Mouse (Mus musculus) MEL (cell line): Measurements from ENCODE around the gene Ano6. TPM values are rescaled to one million over a fixed set of nuclear protein-coding genes. Genes with fewer than 3 reads are reported as not detected.

ENCODE experiments used
- DNase-seq: peaks from one replicate; pipeline ENCODE4 v3.0.0; 2011; ENCODE audit warnings: low read depth, low spot score
- H3K27ac ChIP-seq: 2 replicates; pipeline ENCODE4 v1.5.1; 2012; ENCODE audit warnings: low read depth, mild to moderate bottlenecking, control low read depth, low read length, moderate library complexity; ENCODE audit not compliant: control insufficient read depth
- H3K27me3 ChIP-seq, 2 experiments: fragments of 150-350 bp in 1 of 2; sonication (generic) in 1 of 2; 2 replicates each; pipeline ENCODE4 v1.6.1; 2012; ENCODE audit warnings: low read length in 2 of 2, mild to moderate bottlenecking in 2 of 2, improper control_type of control experiment in 1 of 2, moderate library complexity in 1 of 2; ENCODE audit not compliant: insufficient read depth in 2 of 2, control insufficient read depth in 1 of 2
- H3K36me3 ChIP-seq, 2 experiments: 2 replicates each; pipeline ENCODE4 v1.6.1; 2012 to 2014; ENCODE audit warnings: low read length in 2 of 2, improper control_type of control experiment in 1 of 2, inconsistent platforms in 1 of 2, mild to moderate bottlenecking in 1 of 2; ENCODE audit not compliant: insufficient read depth in 2 of 2, control insufficient read depth in 1 of 2
- H3K4me1 ChIP-seq, 2 experiments: fragments of 150-350 bp in 1 of 2; sonication (generic) in 1 of 2; 2 replicates each; pipeline ENCODE4 v1.6.1; 2012; ENCODE audit warnings: low read length in 2 of 2, improper control_type of control experiment in 1 of 2, mild to moderate bottlenecking in 1 of 2; ENCODE audit not compliant: insufficient read depth in 2 of 2, control insufficient read depth in 1 of 2
- H3K4me3 ChIP-seq, 2 experiments: fragments of 150-350 bp in 1 of 2; sonication (generic) in 1 of 2; 2 replicates each; pipeline ENCODE4 v1.5.1; 2012; ENCODE audit warnings: low read depth in 2 of 2, low read length in 2 of 2, mild to moderate bottlenecking in 2 of 2, moderate library complexity in 2 of 2, control low read depth in 1 of 2, improper control_type of control experiment in 1 of 2; ENCODE audit not compliant: control insufficient read depth in 1 of 2, insufficient read depth in 1 of 2
- H3K79me2 ChIP-seq: 2 replicates; pipeline ENCODE4 v1.6.1; 2012; ENCODE audit warnings: mild to moderate bottlenecking, low read length, moderate library complexity; ENCODE audit not compliant: control insufficient read depth, poor library complexity, insufficient read depth
- H3K9ac ChIP-seq: 2 replicates; pipeline ENCODE4 v1.6.1; 2012; ENCODE audit warnings: low read depth, mild to moderate bottlenecking, control low read depth, low read length, moderate library complexity; ENCODE audit not compliant: control insufficient read depth, poor library complexity, severe bottlenecking
- H3K9me3 ChIP-seq: fragments of 150-350 bp; sonication (generic); replicated peaks from 2 replicates; pipeline ENCODE4 v1.6.1; 2012; ENCODE audit warnings: mild to moderate bottlenecking, low read length, improper control_type of control experiment, moderate library complexity; ENCODE audit not compliant: insufficient read depth
- BHLHE40 ChIP-seq: IDR thresholded peaks from 2 replicates; pipeline ENCODE4 v1.6.1; 2012; ENCODE audit warnings: low read depth, mild to moderate bottlenecking, inconsistent platforms, low read length, improper control_type of control experiment, borderline replicate concordance
- CHD2 ChIP-seq: IDR thresholded peaks from 2 replicates; pipeline ENCODE4 v1.6.1; 2011; ENCODE audit warnings: low read length, improper control_type of control experiment
- ELF1 ChIP-seq: IDR thresholded peaks from 2 replicates; pipeline ENCODE4 v1.6.1; 2014; ENCODE audit warnings: low read depth, mild to moderate bottlenecking, inconsistent platforms, low read length, improper control_type of control experiment, moderate library complexity
- EP300 ChIP-seq, 2 experiments: IDR thresholded peaks; 2 replicates each; pipeline ENCODE4 v1.6.1; 2011; ENCODE audit warnings: improper control_type of control experiment in 2 of 2, low read length in 2 of 2, low read depth in 1 of 2, mild to moderate bottlenecking in 1 of 2
- GABPA ChIP-seq: IDR thresholded peaks from 2 replicates; pipeline ENCODE4 v1.6.1; 2012; ENCODE audit warnings: low read depth, mild to moderate bottlenecking, inconsistent platforms, low read length, improper control_type of control experiment, moderate library complexity
- GATA1 ChIP-seq: IDR thresholded peaks from 2 replicates; pipeline ENCODE4 v1.6.1; 2011; ENCODE audit warnings: low read depth, low read length, improper control_type of control experiment
- HCFC1 ChIP-seq: IDR thresholded peaks from 2 replicates; pipeline ENCODE4 v1.6.1; 2012; ENCODE audit warnings: low read depth, mild to moderate bottlenecking, inconsistent platforms, low read length, improper control_type of control experiment, moderate library complexity
- JUND ChIP-seq: IDR thresholded peaks from 2 replicates; pipeline ENCODE4 v1.6.1; 2011; ENCODE audit warnings: low read depth, mild to moderate bottlenecking, improper control_type of control experiment, low read length
- MAFK ChIP-seq: IDR thresholded peaks from 2 replicates; pipeline ENCODE4 v1.6.1; 2011; ENCODE audit warnings: low read depth, mild to moderate bottlenecking, low read length, improper control_type of control experiment, borderline replicate concordance
- MAX ChIP-seq: IDR thresholded peaks from 2 replicates; pipeline ENCODE4 v1.6.1; 2011; ENCODE audit warnings: low read length, improper control_type of control experiment
- MAZ ChIP-seq: IDR thresholded peaks from 2 replicates; pipeline ENCODE4 v1.6.1; 2012; ENCODE audit warnings: low read depth, mild to moderate bottlenecking, inconsistent platforms, low read length, improper control_type of control experiment
- MEF2A ChIP-seq: IDR thresholded peaks from 2 replicates; pipeline ENCODE4 v1.6.1; 2014; ENCODE audit warnings: low read depth, mild to moderate bottlenecking, inconsistent platforms, low read length, improper control_type of control experiment; ENCODE audit not compliant: poor library complexity, insufficient replicate concordance, severe bottlenecking; ENCODE audit errors: extremely low read depth
- MXI1 ChIP-seq: IDR thresholded peaks from 2 replicates; pipeline ENCODE4 v1.6.1; 2011; ENCODE audit warnings: mild to moderate bottlenecking, low read depth, low read length, improper control_type of control experiment
- MYC ChIP-seq: IDR thresholded peaks from 2 replicates; pipeline ENCODE4 v1.6.1; 2011; ENCODE audit warnings: low read depth, mild to moderate bottlenecking, low read length, improper control_type of control experiment, moderate library complexity
- NELFE ChIP-seq: IDR thresholded peaks from 2 replicates; pipeline ENCODE4 v1.6.1; 2011; ENCODE audit warnings: low read depth, low read length, improper control_type of control experiment
- NRF1 ChIP-seq: IDR thresholded peaks from 2 replicates; pipeline ENCODE4 v1.6.1; 2014; ENCODE audit warnings: low read depth, mild to moderate bottlenecking, inconsistent platforms, low read length, improper control_type of control experiment, moderate library complexity; ENCODE audit not compliant: poor library complexity, insufficient read depth, severe bottlenecking
- POLR2A ChIP-seq, 2 experiments: IDR thresholded peaks; 2 replicates each; pipeline ENCODE4 v1.6.1; 2011 to 2012; ENCODE audit warnings: low read length in 2 of 2, mild to moderate bottlenecking in 2 of 2, control low read depth in 1 of 2, improper control_type of control experiment in 1 of 2, low read depth in 1 of 2, moderate library complexity in 1 of 2; ENCODE audit not compliant: control insufficient read depth in 1 of 2, insufficient read depth in 1 of 2, poor library complexity in 1 of 2
- POLR2AphosphoS5 ChIP-seq: IDR thresholded peaks from 2 replicates; pipeline ENCODE4 v1.6.1; 2012; ENCODE audit warnings: low read depth, borderline replicate concordance, mild to moderate bottlenecking, inconsistent platforms, low read length, moderate library complexity, mixed read lengths
- RAD21 ChIP-seq: IDR thresholded peaks from 2 replicates; pipeline ENCODE4 v1.6.1; 2011; ENCODE audit warnings: mild to moderate bottlenecking, low read depth, low read length, improper control_type of control experiment
- SIN3A ChIP-seq: IDR thresholded peaks from 2 replicates; pipeline ENCODE4 v1.6.1; 2012; ENCODE audit warnings: low read length, improper control_type of control experiment, inconsistent platforms
- SMC3 ChIP-seq: IDR thresholded peaks from 2 replicates; pipeline ENCODE4 v1.6.1; 2011; ENCODE audit warnings: low read depth, low read length, improper control_type of control experiment
- USF1 ChIP-seq: IDR thresholded peaks from 2 replicates; pipeline ENCODE4 v1.6.1; 2014; ENCODE audit warnings: low read depth, mild to moderate bottlenecking, inconsistent platforms, low read length, improper control_type of control experiment, moderate library complexity
- USF2 ChIP-seq, 2 experiments: IDR thresholded peaks; 2 replicates each; pipeline ENCODE4 v1.6.1; 2011 to 2012; ENCODE audit warnings: improper control_type of control experiment in 2 of 2, low read length in 2 of 2, borderline replicate concordance in 1 of 2, inconsistent platforms in 1 of 2, low read depth in 1 of 2, mild to moderate bottlenecking in 1 of 2; ENCODE audit not compliant: insufficient read depth in 1 of 2
- ZKSCAN1 ChIP-seq: IDR thresholded peaks from 2 replicates; pipeline ENCODE4 v1.6.1; 2012; ENCODE audit warnings: low read depth, mild to moderate bottlenecking, inconsistent platforms, low read length, improper control_type of control experiment, moderate library complexity
- ZMIZ1 ChIP-seq: IDR thresholded peaks from 2 replicates; pipeline ENCODE4 v1.6.1; 2012; ENCODE audit warnings: low read depth, mild to moderate bottlenecking, inconsistent platforms, low read length, improper control_type of control experiment, moderate library complexity
- ZNF384 ChIP-seq: IDR thresholded peaks from 2 replicates; pipeline ENCODE4 v1.6.1; 2012; ENCODE audit warnings: low read depth, mild to moderate bottlenecking, inconsistent platforms, low read length, improper control_type of control experiment
- polyA plus RNA-seq, 2 experiments: library from polyadenylated mRNA; stranded (reverse) in 1 of 2; unstranded in 1 of 2; fragments of >175 nt in 1 of 2; fragments of >200 nt in 1 of 2; gene quantifications; 2 replicates each; pipeline versions ENCODE4 v1.2.1 to v1.2.4; 2012; ENCODE audit warnings: low replicate concordance in 2 of 2, low read depth in 1 of 2; ENCODE audit not compliant: insufficient read length in 2 of 2, insufficient read depth in 1 of 2, missing spikeins in 1 of 2
- total RNA-seq: library from RNA; depleted of rRNA; stranded (reverse); fragments of 300-350 nt; gene quantifications from 2 replicates; pipeline ENCODE4 v1.2.3, GENCODE M21; 2012

Ano6 gene
- total and polyA plus RNA-seq, 3 experiments = 54.8 to 66.6 (median 61.4) TPM

GRCm38 (mm10) chr15:95848493-95849064 is 57.9 kb downstream of the Ano6 start:
- no peak overlapping the region for H3K4me3 ChIP-seq
- H3K9ac ChIP-seq = no peak overlapping the region
- peak overlapping the region; percentile 60 for H3K27ac ChIP-seq
- no peaks in the 10 kb centered on the region for H3K9me3 ChIP-seq
- peaks cover 41% of the 10 kb centered on the region for H3K79me2 ChIP-seq
- TF ChIP-seq MXI1 = no peak
- no peak for TF ChIP-seq RAD21
- TF ChIP-seq POLR2AphosphoS5 = no peak
- TF ChIP-seq BHLHE40 = no peak
- TF ChIP-seq ZMIZ1 = no peak
- TF ChIP-seq POLR2A (IDR thresholded peaks at IDR 0.05; ENCODE audit: control insufficient read depth in 1 of 2, insufficient read depth in 1 of 2, low read depth in 1 of 2, low read length in 2 of 2, poor library complexity in 1 of 2) = no peak
- no peak for TF ChIP-seq ELF1
- TF ChIP-seq HCFC1 = no peak
- TF ChIP-seq MAFK = no peak
- TF ChIP-seq NRF1 = no peak
- no peak; a peak in 1 of 4 replicates for TF ChIP-seq EP300 (IDR thresholded peaks at IDR 0.05; ENCODE audit: low read depth in 1 of 2, low read length in 2 of 2)
- no peak for TF ChIP-seq MAZ
- H3K36me3 ChIP-seq = peaks cover 2 to 41% of the 10 kb centered on the region in 2 experiments; a peak in 3 of 4 replicates
- peak; percentile 61 for DNase-seq
- H3K4me1 ChIP-seq = peaks cover 10 to 33% of the 10 kb centered on the region in 2 experiments
- no peaks in the 10 kb centered on the region for H3K27me3 ChIP-seq

DNA sequence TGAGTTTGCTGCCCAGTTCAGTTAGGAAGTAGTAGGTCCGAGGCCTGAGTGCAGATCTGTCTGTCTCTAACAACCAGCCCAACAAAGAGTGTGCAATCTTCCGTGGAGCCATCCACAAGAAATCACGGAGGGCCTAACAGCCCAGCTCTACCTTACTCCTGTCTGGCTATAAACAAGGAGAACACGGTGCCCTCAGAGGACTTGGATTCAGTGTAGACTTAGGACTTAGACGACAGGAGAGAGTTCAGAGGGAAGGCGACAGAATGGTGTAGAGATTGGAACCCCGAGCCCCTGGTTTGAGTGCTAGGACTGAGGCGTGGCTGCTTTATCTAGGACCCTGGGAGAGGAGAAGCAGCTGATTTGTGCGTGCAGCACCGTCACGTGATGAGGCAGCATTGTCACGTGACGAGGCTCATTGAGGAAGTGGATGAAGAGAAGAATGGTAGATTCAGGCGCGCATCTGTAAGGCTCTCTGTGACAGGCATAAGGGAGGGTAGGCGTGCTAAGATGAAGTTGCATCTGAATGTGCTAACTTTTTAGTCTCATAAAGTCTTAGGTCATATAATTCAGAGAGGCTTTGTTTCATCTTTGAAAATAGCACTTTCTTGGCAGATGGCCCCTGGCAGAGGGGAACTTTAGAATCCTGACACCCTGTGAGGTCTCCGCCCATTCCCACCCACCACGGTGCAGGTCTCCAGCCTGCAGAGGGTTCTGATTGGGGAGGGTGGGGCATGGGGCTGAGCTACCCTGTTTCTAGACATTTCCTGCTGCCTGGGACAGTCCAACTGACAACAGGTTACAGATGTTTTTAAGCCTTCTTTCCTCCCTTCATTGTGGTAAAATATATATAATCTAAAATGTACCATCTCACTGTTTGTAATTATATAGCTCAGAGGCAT is 59.1 kb downstream of the Ano6 start:
- Histone ChIP-seq H3K27ac (peak overlapping the region; percentile 74), H3K4me3 (peak overlapping the region; percentile 1 to 11; a peak in 1 of 4 replicates), H3K9me3 (no peaks in the 10 kb centered on the region), H3K36me3 (peaks cover 2 to 41% of the 10 kb centered on the region in 2 experiments; a peak in 3 of 4 replicates), H3K4me1 (peaks cover 10 to 33% of the 10 kb centered on the region in 2 experiments), H3K79me2 (peaks cover 39% of the 10 kb centered on the region), H3K27me3 (no peaks in the 10 kb centered on the region), H3K9ac (no peak overlapping the region)
- peak; percentile 88 for DNase-seq
- TF ChIP-seq GATA1 = peak; percentile 45; the same call in 1 of the 2 replicates
- no peak for TF ChIP-seq NELFE
- TF ChIP-seq CHD2 = no peak
- TF ChIP-seq HCFC1 = peak; percentile 74
- TF ChIP-seq SMC3 = no peak
- TF ChIP-seq ZKSCAN1 = no peak
- TF ChIP-seq MAFK = no peak
- no peak for TF ChIP-seq EP300 (IDR thresholded peaks at IDR 0.05; ENCODE audit: low read depth in 1 of 2, low read length in 2 of 2)
- TF ChIP-seq USF1 = peak; percentile 100
- TF ChIP-seq MXI1 = peak; percentile 91; the same call in 1 of the 2 replicates
- TF ChIP-seq POLR2A (IDR thresholded peaks at IDR 0.05; ENCODE audit: control insufficient read depth in 1 of 2, insufficient read depth in 1 of 2, low read depth in 1 of 2, low read length in 2 of 2, poor library complexity in 1 of 2) = peak in 1 of 2 experiments; percentile 45; a peak in 2 of 4 replicates
- peak; percentile 53; the same call in 1 of the 2 replicates for TF ChIP-seq MYC
- no peak for TF ChIP-seq JUND
- TF ChIP-seq SIN3A = peak; percentile 99
- no peak for TF ChIP-seq MAZ
- no peak for TF ChIP-seq POLR2AphosphoS5
- TF ChIP-seq BHLHE40 = peak; percentile 97
- no peak for TF ChIP-seq ZNF384
- TF ChIP-seq GABPA = no peak
- TF ChIP-seq USF2 (IDR thresholded peaks at IDR 0.05; ENCODE audit: borderline replicate concordance in 1 of 2, insufficient read depth in 1 of 2, low read depth in 1 of 2, low read length in 2 of 2) = peak; percentile 99 to 100
- TF ChIP-seq MEF2A = no peak
- peak; percentile 99 for TF ChIP-seq MAX
